Mouse (Mus musculus) liver, embryonic 13.5 days (tissue): ENCODE measurements around the gene Btn1a1. TPM values are rescaled to one million over a fixed set of nuclear protein-coding genes. Genes with fewer than 3 reads are reported as not detected.

Source experiments
- ATAC-seq: fragments of 200-750 bp; cut with Nextera tagmentation; 2 replicates; pipeline ENCODE4 v1.8.0; 2017; ENCODE audit warnings: low read depth, mild to moderate bottlenecking, moderate number of reproducible peaks, moderate library complexity
- DNase-seq: peaks from one replicate; pipeline ENCODE4 v3.0.0; 2022
- H3K27ac ChIP-seq: fragments of 300-500 bp; sonication (generic); 2 replicates; pipeline ENCODE4 v1.5.1; 2015; ENCODE audit warnings: moderate library complexity, mild to moderate bottlenecking, inconsistent platforms
- H3K27me3 ChIP-seq: fragments of 300-500 bp; sonication (generic); 2 replicates; pipeline ENCODE4 v1.6.1; 2015; ENCODE audit warnings: mild to moderate bottlenecking, inconsistent platforms
- H3K36me3 ChIP-seq: fragments of 300-500 bp; sonication (generic); 2 replicates; pipeline ENCODE4 v1.6.1; 2015; ENCODE audit warnings: mild to moderate bottlenecking, inconsistent platforms
- H3K4me1 ChIP-seq: fragments of 300-500 bp; sonication (generic); replicated peaks from 2 replicates; pipeline ENCODE4 v1.6.1; 2015; ENCODE audit warnings: inconsistent platforms
- H3K4me2 ChIP-seq: fragments of 300-500 bp; sonication (generic); 2 replicates; pipeline ENCODE4 v1.6.1; 2015; ENCODE audit warnings: inconsistent platforms, mild to moderate bottlenecking, moderate library complexity
- H3K4me3 ChIP-seq: fragments of 300-500 bp; sonication (generic); replicated peaks from 2 replicates; pipeline ENCODE4 v1.5.1; 2015; ENCODE audit warnings: mild to moderate bottlenecking, inconsistent platforms
- H3K9ac ChIP-seq: fragments of 300-500 bp; sonication (generic); 2 replicates; pipeline ENCODE4 v1.6.1; 2015; ENCODE audit warnings: mild to moderate bottlenecking, inconsistent platforms
- H3K9me3 ChIP-seq: fragments of 300-500 bp; sonication (generic); replicated peaks from 2 replicates; pipeline ENCODE4 v1.6.1; 2016; ENCODE audit warnings: inconsistent platforms
- WGBS: fragments of 180-500 bp; shearing (Covaris S2); methylation state at CpG from one replicate; pipeline ENCODE4 v1.1.7; 2015; ENCODE audit not compliant: insufficient replicate concordance; 5-methylcytosine and 5-hydroxymethylcytosine counted together
- polyA plus RNA-seq: library from polyadenylated mRNA; unstranded; fragments of >200 nt; fragmentation: Nextera tagmentation; extraction: Ambion mirVana; gene quantifications from 2 replicates; pipeline ENCODE4 v1.2.1, GENCODE M21; 2015

The Btn1a1 gene
- polyA plus RNA-seq, 1 experiment from 2014 or later, result 1.5 TPM

- DNase-seq, result peak; percentile 78
- peak overlapping the region; percentile 77 for H3K4me3 ChIP-seq
- H3K4me1 ChIP-seq, result peaks cover 53% of the 10 kb centered on the region
- no peaks in the 10 kb centered on the region for H3K9me3 ChIP-seq
- ATAC-seq, result peak; percentile 83
- peak overlapping the region; percentile 85 for H3K9ac ChIP-seq
- no peaks in the 10 kb centered on the region for H3K27me3 ChIP-seq
- H3K36me3 ChIP-seq, result no peaks in the 10 kb centered on the region
- under 1% methylated on average over 25 of the region's 25 CpGs for WGBS
- peak overlapping the region; percentile 65 for H3K4me2 ChIP-seq
- peak overlapping the region; percentile 91 for H3K27ac ChIP-seq
Observed at GRCm38 (mm10) chr13:23453362-23453862, 12.3 kb downstream of the Btn1a1 start.

GRCm38 (mm10) chr13:23450398-23450797 is 15.3 kb downstream of the Btn1a1 start:
- Histone ChIP-seq H3K27me3 (no peaks in the 10 kb centered on the region), H3K4me1 (peaks cover 44% of the 10 kb centered on the region), H3K9ac (peak overlapping the region; percentile 70), H3K36me3 (no peaks in the 10 kb centered on the region), H3K4me2 (peak overlapping the region; percentile 73), H3K4me3 (peak overlapping the region; percentile 62), H3K9me3 (no peaks in the 10 kb centered on the region), H3K27ac (peak overlapping the region; percentile 87)
- ATAC-seq (peak; percentile 50), DNase-seq (peak; percentile 86)
- under 1% methylated on average over 15 of the region's 15 CpGs for WGBS

DNA sequence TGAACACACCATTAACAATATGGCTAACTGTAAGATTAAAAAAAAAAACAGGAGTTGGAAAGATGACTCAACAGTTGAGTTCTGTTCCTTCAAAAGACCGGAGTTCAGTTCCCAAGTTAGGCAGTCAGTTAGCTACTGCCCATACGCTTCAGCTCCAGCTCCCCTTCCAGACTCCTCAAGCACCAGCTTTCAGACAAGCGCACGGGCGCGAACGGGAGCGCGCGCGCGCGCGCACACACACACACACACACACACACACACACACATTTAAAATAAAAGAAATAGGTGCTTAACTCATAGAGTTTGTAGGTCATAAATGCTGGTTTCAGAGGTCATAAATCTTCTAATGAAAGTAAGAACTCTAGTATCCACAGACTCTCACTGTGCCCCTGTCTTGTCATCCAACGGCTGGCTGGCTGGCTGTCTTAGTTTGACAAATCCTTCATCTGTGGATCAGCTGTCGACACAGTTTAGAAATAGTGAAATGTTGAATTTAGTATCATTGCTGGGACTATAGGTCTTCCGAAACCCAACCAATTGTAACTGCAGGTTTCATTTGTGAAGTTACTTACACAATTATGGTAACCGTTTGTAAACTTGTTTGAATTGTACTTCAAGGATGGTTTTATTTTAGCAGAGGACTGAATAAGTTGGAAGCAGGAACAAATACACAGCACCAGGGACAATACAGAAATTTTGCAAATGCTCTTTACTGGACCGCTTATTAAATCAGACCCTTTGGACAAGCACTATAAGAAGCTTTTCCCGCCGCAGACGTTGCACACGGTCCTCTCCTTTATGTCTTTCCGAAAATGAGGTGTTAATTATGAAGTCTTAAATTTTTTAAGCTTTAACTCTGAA is 16.2 kb downstream of the Btn1a1 start:
- H3K9ac ChIP-seq, result peak overlapping the region; percentile 70
- H3K27ac ChIP-seq, result peak overlapping the region; percentile 87
- H3K4me3 ChIP-seq, result peak overlapping the region; percentile 62
- H3K4me2 ChIP-seq, result peak overlapping the region; percentile 73
- H3K4me1 ChIP-seq, result peaks cover 49% of the 10 kb centered on the region
- no peaks in the 10 kb centered on the region for H3K36me3 ChIP-seq
- no peaks in the 10 kb centered on the region for H3K27me3 ChIP-seq
- DNase-seq (peak; percentile 72), ATAC-seq (peak; percentile 32)
- no peaks in the 10 kb centered on the region for H3K9me3 ChIP-seq
- under 1% methylated on average over 24 of the region's 24 CpGs for WGBS

- Histone ChIP-seq H3K4me3 (peak overlapping the region; percentile 62), H3K27ac (peak overlapping the region; percentile 87), H3K9ac (peak overlapping the region; percentile 70), H3K36me3 (no peaks in the 10 kb centered on the region), H3K4me2 (peak overlapping the region; percentile 73), H3K27me3 (no peaks in the 10 kb centered on the region), H3K4me1 (peaks cover 56% of the 10 kb centered on the region), H3K9me3 (no peaks in the 10 kb centered on the region)
- no peak for ATAC-seq
- 20% methylated on average over 3 of the region's 3 CpGs for WGBS
- no peak for DNase-seq
Observed at GRCm38 (mm10) chr13:23448758-23449157, 16.9 kb downstream of the Btn1a1 start.

GRCm38 (mm10) chr13:23446498-23446952 is 19.2 kb downstream of the Btn1a1 start:
- H3K27ac ChIP-seq, result peak overlapping the region; percentile 84
- H3K27me3 ChIP-seq, result no peaks in the 10 kb centered on the region
- DNase-seq (peak; percentile 83), ATAC-seq (peak; percentile 37)
- no peaks in the 10 kb centered on the region for H3K9me3 ChIP-seq
- peak overlapping the region; percentile 78 for H3K4me3 ChIP-seq
- H3K4me2 ChIP-seq, result peak overlapping the region; percentile 90
- peak overlapping the region; percentile 73 for H3K9ac ChIP-seq
- peaks cover 48% of the 10 kb centered on the region for H3K4me1 ChIP-seq
- WGBS, result under 1% methylated on average over 16 of the region's 16 CpGs
- H3K36me3 ChIP-seq, result no peaks in the 10 kb centered on the region

GRCm38 (mm10) chr13:23445561-23446320 is 20.0 kb downstream of the Btn1a1 start:
- DNase-seq (peak; percentile 84), ATAC-seq (peak; percentile 85)
- H3K36me3 ChIP-seq, result no peaks in the 10 kb centered on the region
- H3K9me3 ChIP-seq, result no peaks in the 10 kb centered on the region
- peak overlapping the region; percentile 78 for H3K4me3 ChIP-seq
- H3K4me1 ChIP-seq, result peaks cover 40% of the 10 kb centered on the region
- peak overlapping the region; percentile 96 for H3K27ac ChIP-seq
- peak overlapping the region; percentile 89 for H3K9ac ChIP-seq
- H3K27me3 ChIP-seq, result no peaks in the 10 kb centered on the region
- peak overlapping the region; percentile 90 for H3K4me2 ChIP-seq
- WGBS, result under 1% methylated on average over 55 of the region's 55 CpGs

DNA sequence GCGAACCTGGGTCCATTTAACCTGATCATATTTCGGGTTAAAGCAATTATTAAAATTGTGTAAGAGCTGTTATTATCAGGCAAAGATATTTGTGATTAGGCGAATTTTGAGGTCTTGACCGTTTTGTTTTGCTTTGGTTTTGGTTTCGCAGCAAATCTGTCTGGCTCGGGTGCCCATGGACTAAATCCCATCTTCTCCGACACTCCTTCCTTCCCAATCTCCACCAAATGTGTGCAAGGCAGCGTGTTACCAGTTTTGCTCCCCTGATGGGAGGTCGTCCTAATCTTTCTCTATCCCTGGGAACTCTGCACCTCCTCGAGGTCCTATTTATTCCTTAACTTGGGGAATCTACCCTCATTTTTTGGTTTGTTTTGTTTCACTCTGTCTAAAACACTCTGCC is 20.5 kb downstream of the Btn1a1 start:
- peak overlapping the region; percentile 89 for H3K9ac ChIP-seq
- 6% methylated on average over 10 of the region's 10 CpGs for WGBS
- no peak for ATAC-seq

GRCm38 (mm10) chr13:23444451-23444850 is 21.2 kb downstream of the Btn1a1 start:
- Histone ChIP-seq H3K9ac (peak overlapping the region; percentile 89), H3K4me3 (peak overlapping the region; percentile 78), H3K27ac (peak overlapping the region; percentile 74), H3K36me3 (no peaks in the 10 kb centered on the region), H3K4me2 (peak overlapping the region; percentile 90), H3K9me3 (no peaks in the 10 kb centered on the region), H3K27me3 (no peaks in the 10 kb centered on the region), H3K4me1 (peaks cover 40% of the 10 kb centered on the region)
- no peak for ATAC-seq
- 30% methylated on average over 5 of the region's 5 CpGs for WGBS
- DNase-seq, result no peak

More for the DNA sequence above, 20.5 kb downstream of the Btn1a1 start:
- Histone ChIP-seq H3K27me3 (no peaks in the 10 kb centered on the region), H3K36me3 (no peaks in the 10 kb centered on the region), H3K27ac (peak overlapping the region; percentile 96), H3K4me1 (peaks cover 40% of the 10 kb centered on the region), H3K4me2 (peak overlapping the region; percentile 90), H3K4me3 (peak overlapping the region; percentile 78), H3K9me3 (no peaks in the 10 kb centered on the region)
- DNase-seq, result no peak

DNA sequence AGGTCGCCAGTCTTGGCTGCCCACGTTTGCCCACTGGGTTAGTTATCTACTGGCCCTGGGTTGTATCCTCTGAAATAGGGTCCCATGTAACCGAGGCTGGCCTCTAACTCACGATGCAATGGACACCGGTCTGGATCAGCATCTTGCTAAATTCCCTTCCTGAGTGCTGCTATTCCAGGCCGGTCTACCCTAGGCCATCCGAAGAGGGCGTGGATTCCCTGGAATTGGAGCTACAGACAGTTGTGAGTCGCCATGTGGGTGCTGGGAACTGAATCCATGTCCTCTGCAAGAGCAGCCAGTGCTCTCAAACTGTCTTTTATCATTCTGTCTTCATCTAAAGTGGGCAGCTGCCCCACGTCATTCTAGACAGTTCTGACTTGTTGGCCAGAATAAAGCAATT is 25.8 kb downstream of the Btn1a1 start:
- Histone ChIP-seq H3K27ac (no peak overlapping the region), H3K36me3 (no peaks in the 10 kb centered on the region), H3K4me1 (peaks cover 30% of the 10 kb centered on the region), H3K4me3 (no peak overlapping the region), H3K4me2 (no peak overlapping the region), H3K27me3 (no peaks in the 10 kb centered on the region), H3K9me3 (no peaks in the 10 kb centered on the region), H3K9ac (no peak overlapping the region)
- no peak for ATAC-seq
- no peak for DNase-seq
- 73% methylated on average over 10 of the region's 10 CpGs for WGBS

DNA sequence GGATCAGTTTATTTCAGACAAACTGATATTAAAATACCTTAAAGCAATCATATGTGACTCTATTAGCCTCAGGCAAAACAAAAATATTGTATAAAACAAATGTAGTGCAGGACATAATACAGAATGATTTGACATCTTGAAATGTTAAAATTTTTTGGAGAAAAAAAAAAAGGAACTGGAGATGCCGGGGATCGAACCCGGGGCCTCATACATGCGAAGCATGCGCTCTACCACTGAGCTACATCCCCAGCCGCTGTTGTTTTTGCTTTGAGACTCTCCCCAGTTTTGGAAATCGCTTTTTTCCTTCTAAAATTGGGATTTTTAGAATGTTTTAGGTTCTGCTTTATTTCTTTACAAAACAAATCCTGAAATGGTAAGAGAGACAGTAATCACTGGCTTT is 27.2 kb downstream of the Btn1a1 start:
- H3K27ac ChIP-seq, result peak overlapping the region; percentile 76

GRCm38 (mm10) chr13:23437908-23438307 is 27.8 kb downstream of the Btn1a1 start:
- H3K9ac ChIP-seq, result peak overlapping the region; percentile 79
- peak overlapping the region; percentile 89 for H3K27ac ChIP-seq
- no peaks in the 10 kb centered on the region for H3K9me3 ChIP-seq
- DNase-seq (peak; percentile 88), ATAC-seq (peak; percentile 82)
- peak overlapping the region; percentile 85 for H3K4me2 ChIP-seq
- no peaks in the 10 kb centered on the region for H3K36me3 ChIP-seq
- H3K4me3 ChIP-seq, result peak overlapping the region; percentile 69
- peaks cover 31% of the 10 kb centered on the region for H3K4me1 ChIP-seq
- H3K27me3 ChIP-seq, result no peaks in the 10 kb centered on the region
- WGBS, result under 1% methylated on average over 17 of the region's 17 CpGs

More for the DNA sequence above, 27.2 kb downstream of the Btn1a1 start:
- Histone ChIP-seq H3K9ac (peak overlapping the region; percentile 70), H3K36me3 (no peaks in the 10 kb centered on the region), H3K27me3 (no peaks in the 10 kb centered on the region), H3K4me1 (peaks cover 29% of the 10 kb centered on the region), H3K4me3 (peak overlapping the region; percentile 69), H3K9me3 (no peaks in the 10 kb centered on the region), H3K4me2 (peak overlapping the region; percentile 85)
- DNase-seq, result no peak
- ATAC-seq, result no peak
- under 1% methylated on average over 7 of the region's 7 CpGs for whole genome bisulfite sequencing
